Mouse (Mus musculus): Measurements from ENCODE around the gene Tspan12. TPM values are rescaled to one million over a fixed set of nuclear protein-coding genes. Genes with fewer than 3 reads are reported as not detected.
"Not testable (repeated sequence)": the region's sequence is repeated elsewhere in the genome, so short reads cannot be mapped to it uniquely, and the experiment has no call there.

Gene Tspan12
- polyA plus RNA-seq, 1 experiment from 2014 or later, result 69.5 TPM

DNA sequence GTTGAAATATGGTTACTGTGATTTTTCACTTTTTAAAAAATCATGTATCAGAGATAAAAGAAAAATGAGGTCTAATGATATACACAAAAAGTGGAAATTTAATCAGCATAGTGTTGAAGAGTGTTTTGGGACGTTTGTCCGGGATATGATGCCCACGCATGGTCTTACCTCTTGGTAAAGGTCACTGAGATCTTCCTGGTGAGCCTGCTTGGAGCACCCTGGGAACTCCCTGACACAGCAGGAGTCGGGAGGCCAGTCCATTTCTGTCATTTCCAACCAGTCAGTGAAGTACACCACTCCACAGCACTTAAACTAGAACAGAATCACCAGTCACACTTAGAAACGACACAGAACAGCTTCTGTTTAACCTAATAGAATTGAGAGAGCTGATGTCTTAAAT is 56.9 kb downstream of the Tspan12 start:
- no peaks in the 10 kb centered on the region for H3K27me3 ChIP-seq (ENCODE audit: control insufficient read depth, insufficient read depth, low read length)
- H3K36me3 ChIP-seq (ENCODE audit: control insufficient read depth, insufficient read depth, low read length), result 0 out of 2 replicates have a peak, but pooled peaks cover 4% of the 10 kb centered on the region
- ATAC-seq (ENCODE audit: low FRiP score, low TSS enrichment) (no peak), DNase-seq (no peak)
- no peaks in the 10 kb centered on the region for H3K4me1 ChIP-seq (ENCODE audit: control insufficient read depth, insufficient read depth, low read length)
- H3K27ac ChIP-seq (replicated peaks; ENCODE audit: low read depth, low read length), result no peak overlapping the region
- 89% methylated on average over 5 of the region's 5 CpGs for WGBS
- H3K9me3 ChIP-seq (ENCODE audit: control insufficient read depth, low read length), result no peaks in the 10 kb centered on the region
- H3K4me2 ChIP-seq (ENCODE audit: low read length), result no peak overlapping the region
- no peak overlapping the region for H3K4me3 ChIP-seq (replicated peaks; ENCODE audit: low read depth, low read length)
- H3K9ac ChIP-seq (replicated peaks; ENCODE audit: low read length), result no peak overlapping the region

DNA sequence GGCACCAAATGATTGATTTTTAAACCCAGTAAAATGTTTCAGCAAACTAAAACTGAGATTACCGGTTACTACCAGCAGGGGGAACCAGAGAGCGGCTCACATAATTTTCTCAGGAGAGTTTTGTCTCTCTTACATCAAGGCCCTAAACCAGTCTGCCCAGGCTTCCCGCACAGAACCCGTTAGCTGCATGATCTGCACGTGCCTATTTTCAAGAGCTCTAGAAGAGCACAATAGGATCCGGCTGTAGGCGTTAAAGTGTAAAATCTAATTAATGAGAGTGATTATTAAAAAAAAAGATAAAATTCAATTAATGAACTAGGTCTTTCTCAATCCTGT is 57.3 kb downstream of the Tspan12 start:
- no peaks in the 10 kb centered on the region for H3K4me1 ChIP-seq (ENCODE audit: control insufficient read depth, insufficient read depth, low read length)
- H3K27ac ChIP-seq (replicated peaks; ENCODE audit: low read depth, low read length), result no peak overlapping the region
- H3K9ac ChIP-seq (replicated peaks; ENCODE audit: low read length), result no peak overlapping the region
- 0 out of 2 replicates have a peak, but pooled peaks cover 4% of the 10 kb centered on the region for H3K36me3 ChIP-seq (ENCODE audit: control insufficient read depth, insufficient read depth, low read length)
- H3K4me3 ChIP-seq (replicated peaks; ENCODE audit: low read depth, low read length), result no peak overlapping the region
- H3K9me3 ChIP-seq (ENCODE audit: control insufficient read depth, low read length), result no peaks in the 10 kb centered on the region
- DNase-seq (peak; percentile 83), ATAC-seq (ENCODE audit: low FRiP score, low TSS enrichment) (peak; percentile 78; the same call in 1 of the 2 replicates)
- no peaks in the 10 kb centered on the region for H3K27me3 ChIP-seq (ENCODE audit: control insufficient read depth, insufficient read depth, low read length)
- 2% methylated on average over 7 of the region's 7 CpGs for WGBS
- H3K4me2 ChIP-seq (ENCODE audit: low read length), result no peak overlapping the region

DNA sequence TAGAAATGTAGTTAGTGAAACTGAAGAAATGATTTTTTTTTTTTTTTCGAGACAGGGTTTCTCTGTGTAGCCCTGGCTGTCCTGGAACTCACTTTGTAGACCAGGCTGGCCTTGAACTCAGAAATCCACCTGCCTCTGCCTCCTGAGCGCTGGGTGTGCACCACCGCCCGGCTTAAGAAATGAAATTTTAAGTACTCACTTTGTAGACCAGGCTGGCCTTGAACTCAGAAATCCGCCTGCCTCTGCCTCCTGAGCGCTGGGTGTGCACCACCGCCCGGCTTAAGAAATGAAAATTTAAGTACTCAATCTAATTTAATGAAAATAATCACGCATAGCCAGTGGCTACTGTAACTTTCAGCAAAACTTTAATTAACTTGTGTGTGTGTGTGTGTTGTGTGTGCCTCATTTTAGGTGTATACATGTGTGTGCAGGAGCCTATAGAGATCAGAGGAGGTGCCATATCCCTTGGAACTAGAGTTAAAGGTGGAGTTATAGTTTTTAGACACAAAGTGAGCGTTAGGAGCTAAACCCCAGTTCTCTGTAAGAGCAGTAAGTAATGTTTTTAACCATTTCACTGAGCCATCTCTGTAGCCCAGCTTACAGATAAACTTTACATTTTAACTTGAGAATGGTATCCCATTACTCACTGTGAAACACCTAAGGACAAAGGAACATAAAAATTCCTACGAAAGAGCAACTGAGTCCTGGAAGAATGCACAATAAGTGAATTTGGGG is 57.8 kb downstream of the Tspan12 start:
- 0 out of 2 replicates have a peak, but pooled peaks cover 2% of the 10 kb centered on the region for H3K36me3 ChIP-seq (ENCODE audit: control insufficient read depth, insufficient read depth, low read length)
- no peaks in the 10 kb centered on the region for H3K27me3 ChIP-seq (ENCODE audit: control insufficient read depth, insufficient read depth, low read length)
- no peak overlapping the region for H3K4me2 ChIP-seq (ENCODE audit: low read length)
- no peak overlapping the region for H3K4me3 ChIP-seq (replicated peaks; ENCODE audit: low read depth, low read length)
- DNase-seq (no peak), ATAC-seq (ENCODE audit: low FRiP score, low TSS enrichment) (0 out of 2 replicates have a peak, but pooled peaks have one; percentile 21)
- no peaks in the 10 kb centered on the region for H3K4me1 ChIP-seq (ENCODE audit: control insufficient read depth, insufficient read depth, low read length)
- H3K9me3 ChIP-seq (ENCODE audit: control insufficient read depth, low read length), result no peaks in the 10 kb centered on the region
- no peak overlapping the region for H3K27ac ChIP-seq (replicated peaks; ENCODE audit: low read depth, low read length)
- no peak overlapping the region for H3K9ac ChIP-seq (replicated peaks; ENCODE audit: low read length)
- WGBS, result 83% methylated on average over 11 of the region's 11 CpGs

DNA sequence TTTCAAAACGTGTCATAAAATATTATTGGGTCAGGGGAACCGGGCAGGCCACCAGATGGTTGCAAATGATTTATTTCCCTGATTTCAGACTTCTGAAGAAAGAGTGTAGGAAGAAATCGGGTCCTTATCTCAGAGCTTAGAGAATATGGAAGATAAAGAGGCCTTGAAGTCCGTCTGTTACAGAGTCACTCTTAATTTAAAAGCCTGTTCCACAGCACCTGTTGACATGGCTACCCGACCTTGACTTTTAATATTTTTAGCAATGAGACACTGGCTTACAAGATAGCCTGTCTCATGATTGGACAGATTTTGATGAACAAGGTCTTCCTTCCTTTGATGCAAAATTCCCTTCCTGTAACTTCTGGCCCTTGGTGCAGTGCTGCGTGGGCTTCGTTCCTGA is 61.0 kb downstream of the Tspan12 start:
- Histone ChIP-seq H3K27ac (replicated peaks; ENCODE audit: low read depth, low read length) (no peak overlapping the region), H3K4me2 (ENCODE audit: low read length) (no peak overlapping the region), H3K27me3 (ENCODE audit: control insufficient read depth, insufficient read depth, low read length) (no peaks in the 10 kb centered on the region), H3K4me3 (replicated peaks; ENCODE audit: low read depth, low read length) (no peak overlapping the region), H3K4me1 (ENCODE audit: control insufficient read depth, insufficient read depth, low read length) (0 out of 2 replicates have a peak, but pooled peaks cover 7% of the 10 kb centered on the region), H3K9ac (replicated peaks; ENCODE audit: low read length) (no peak overlapping the region), H3K36me3 (ENCODE audit: control insufficient read depth, insufficient read depth, low read length) (no peaks in the 10 kb centered on the region), H3K9me3 (ENCODE audit: control insufficient read depth, low read length) (no peaks in the 10 kb centered on the region)
- 88% methylated on average over 7 of the region's 7 CpGs for WGBS
- ATAC-seq (ENCODE audit: low FRiP score, low TSS enrichment), result no peak
- no peak for DNase-seq

DNA sequence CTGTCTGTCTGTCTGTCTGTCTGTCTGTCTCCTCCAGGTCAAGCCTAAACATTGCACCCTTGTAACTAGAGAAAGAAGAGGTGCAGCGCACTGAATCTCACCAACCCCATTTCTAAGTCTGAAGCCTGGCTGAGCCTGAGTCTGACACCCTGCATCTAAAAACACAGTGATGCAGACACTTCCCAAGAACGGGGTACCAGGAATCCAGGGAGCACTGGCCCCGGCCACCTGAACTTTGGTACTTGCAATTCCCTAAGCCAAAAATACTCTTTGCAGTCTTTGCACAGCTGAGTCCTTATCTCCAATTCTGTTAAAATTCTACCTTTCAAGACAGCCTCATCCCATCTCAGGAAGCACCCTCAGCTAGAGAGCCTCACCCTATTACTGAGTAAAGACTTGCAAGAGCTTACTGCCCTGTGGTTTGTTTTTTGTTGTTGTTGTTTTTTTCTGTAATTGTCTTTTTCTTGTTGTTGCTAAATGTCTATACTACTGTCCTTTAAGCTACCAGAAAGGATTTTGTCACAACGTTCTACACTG is 61.7 kb downstream of the Tspan12 start:
- H3K27ac ChIP-seq (replicated peaks; ENCODE audit: low read depth, low read length), result no peak overlapping the region
- 82% methylated on average over 4 of the region's 4 CpGs for WGBS

GRCm38 (mm10) chr6:21790036-21790435 is 62.3 kb downstream of the Tspan12 start:
- WGBS, result 78% methylated on average over 2 of the region's 2 CpGs
- ATAC-seq (ENCODE audit: low FRiP score, low TSS enrichment), result no peak
- Histone ChIP-seq H3K36me3 (ENCODE audit: control insufficient read depth, insufficient read depth, low read length) (no peaks in the 10 kb centered on the region), H3K9me3 (ENCODE audit: control insufficient read depth, low read length) (no peaks in the 10 kb centered on the region), H3K27ac (replicated peaks; ENCODE audit: low read depth, low read length) (no peak overlapping the region), H3K4me3 (replicated peaks; ENCODE audit: low read depth, low read length) (no peak overlapping the region), H3K4me1 (ENCODE audit: control insufficient read depth, insufficient read depth, low read length) (0 out of 2 replicates have a peak, but pooled peaks cover 7% of the 10 kb centered on the region), H3K4me2 (ENCODE audit: low read length) (no peak overlapping the region), H3K27me3 (ENCODE audit: control insufficient read depth, insufficient read depth, low read length) (no peaks in the 10 kb centered on the region), H3K9ac (replicated peaks; ENCODE audit: low read length) (no peak overlapping the region)
- DNase-seq, result no peak

More for the DNA sequence above, 61.7 kb downstream of the Tspan12 start:
- Histone ChIP-seq H3K4me3 (replicated peaks; ENCODE audit: low read depth, low read length) (no peak overlapping the region), H3K4me1 (ENCODE audit: control insufficient read depth, insufficient read depth, low read length) (0 out of 2 replicates have a peak, but pooled peaks cover 7% of the 10 kb centered on the region), H3K27me3 (ENCODE audit: control insufficient read depth, insufficient read depth, low read length) (no peaks in the 10 kb centered on the region), H3K4me2 (ENCODE audit: low read length) (no peak overlapping the region), H3K9ac (replicated peaks; ENCODE audit: low read length) (no peak overlapping the region), H3K9me3 (ENCODE audit: control insufficient read depth, low read length) (no peaks in the 10 kb centered on the region), H3K36me3 (ENCODE audit: control insufficient read depth, insufficient read depth, low read length) (no peaks in the 10 kb centered on the region)
- no peak for ATAC-seq (ENCODE audit: low FRiP score, low TSS enrichment)
- DNase-seq, result no peak

DNA sequence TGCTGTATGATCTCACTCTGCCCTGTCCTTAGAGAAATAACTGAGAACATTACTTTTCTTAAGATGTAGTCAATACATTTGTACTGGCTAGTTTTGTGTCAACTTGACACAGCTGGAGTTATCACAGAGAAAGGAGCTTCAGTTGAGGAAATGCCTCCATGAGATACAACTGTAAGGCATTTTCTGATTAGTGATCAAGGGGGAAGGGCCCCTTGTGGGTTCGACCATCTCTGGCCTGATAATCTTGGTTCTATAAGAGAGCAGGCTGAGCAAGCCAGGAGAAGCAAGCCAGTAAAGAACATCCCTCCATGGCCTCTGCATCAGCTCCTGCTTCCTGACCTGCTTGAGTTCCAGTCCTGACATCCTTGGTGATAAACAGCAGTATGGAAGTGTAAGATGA is 62.7 kb downstream of the Tspan12 start:
- 84% methylated on average over 1 of the region's 1 CpGs for WGBS

GRCm38 (mm10) chr6:21787757-21788156 is 64.6 kb downstream of the Tspan12 start:
- Histone ChIP-seq H3K9me3 (ENCODE audit: control insufficient read depth, low read length) (no peaks in the 10 kb centered on the region), H3K27ac (replicated peaks; ENCODE audit: low read depth, low read length) (no peak overlapping the region), H3K4me3 (replicated peaks; ENCODE audit: low read depth, low read length) (no peak overlapping the region), H3K4me1 (ENCODE audit: control insufficient read depth, insufficient read depth, low read length) (0 out of 2 replicates have a peak, but pooled peaks cover 7% of the 10 kb centered on the region), H3K4me2 (ENCODE audit: low read length) (no peak overlapping the region), H3K9ac (replicated peaks; ENCODE audit: low read length) (no peak overlapping the region), H3K27me3 (ENCODE audit: control insufficient read depth, insufficient read depth, low read length) (no peaks in the 10 kb centered on the region), H3K36me3 (ENCODE audit: control insufficient read depth, insufficient read depth, low read length) (no peaks in the 10 kb centered on the region)
- 52% methylated on average over 11 of the region's 11 CpGs for WGBS
- ATAC-seq (ENCODE audit: low FRiP score, low TSS enrichment), result no peak
- peak; percentile 9 for DNase-seq

More for the DNA sequence above, 62.7 kb downstream of the Tspan12 start:
- H3K4me3 ChIP-seq (replicated peaks; ENCODE audit: low read depth, low read length); H3K27me3 ChIP-seq (ENCODE audit: control insufficient read depth, insufficient read depth, low read length); H3K36me3 ChIP-seq (ENCODE audit: control insufficient read depth, insufficient read depth, low read length); H3K9me3 ChIP-seq (ENCODE audit: control insufficient read depth, low read length); H3K9ac ChIP-seq (replicated peaks; ENCODE audit: low read length); H3K4me1 ChIP-seq (ENCODE audit: control insufficient read depth, insufficient read depth, low read length); H3K27ac ChIP-seq (replicated peaks; ENCODE audit: low read depth, low read length); H3K4me2 ChIP-seq (ENCODE audit: low read length); DNase-seq; ATAC-seq (ENCODE audit: low FRiP score, low TSS enrichment): not testable (repeated sequence)

DNA sequence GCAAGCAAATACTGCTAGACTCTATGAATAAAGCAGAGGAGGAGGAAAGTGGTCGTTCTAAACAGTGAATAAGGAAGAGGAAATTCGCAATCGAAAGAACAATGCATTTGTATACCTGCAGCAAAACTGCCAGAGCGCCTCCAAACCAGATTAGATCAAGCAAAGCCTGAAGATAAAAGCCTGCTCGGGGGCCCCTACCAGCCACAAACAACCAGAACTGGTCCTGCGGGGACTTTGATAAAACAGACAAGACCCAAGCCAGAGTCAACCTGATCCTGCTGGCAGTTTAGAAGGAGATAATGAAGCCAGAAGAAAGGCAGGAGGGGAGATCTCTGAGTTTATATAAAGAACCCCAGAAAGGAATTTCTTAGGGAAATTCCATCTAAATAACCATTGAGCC is 65.0 kb downstream of the Tspan12 start:
- no peaks in the 10 kb centered on the region for H3K36me3 ChIP-seq (ENCODE audit: control insufficient read depth, insufficient read depth, low read length)
- DNase-seq (peak; percentile 10), ATAC-seq (ENCODE audit: low FRiP score, low TSS enrichment) (no peak)
- no peak overlapping the region for H3K4me2 ChIP-seq (ENCODE audit: low read length)
- H3K4me1 ChIP-seq (ENCODE audit: control insufficient read depth, insufficient read depth, low read length), result 0 out of 2 replicates have a peak, but pooled peaks cover 7% of the 10 kb centered on the region
- no peak overlapping the region for H3K9ac ChIP-seq (replicated peaks; ENCODE audit: low read length)
- no peaks in the 10 kb centered on the region for H3K9me3 ChIP-seq (ENCODE audit: control insufficient read depth, low read length)
- no peak overlapping the region for H3K27ac ChIP-seq (replicated peaks; ENCODE audit: low read depth, low read length)
- no peaks in the 10 kb centered on the region for H3K27me3 ChIP-seq (ENCODE audit: control insufficient read depth, insufficient read depth, low read length)
- 19% methylated on average over 6 of the region's 6 CpGs for WGBS
- H3K4me3 ChIP-seq (replicated peaks; ENCODE audit: low read depth, low read length), result no peak overlapping the region
